Mouse (Mus musculus) urinary bladder, postnatal 25 days (tissue): ENCODE measurements at regions not wholly inside any gene's neighbourhood (a gene's known extent, or its start where the extent isn't known, plus 50 kb on each side); places are given as distances from the start of the nearest gene placed in this dataset.

Experiments used
- DNase-seq: peaks from one replicate; pipeline ENCODE4 v3.0.0; 2022; ENCODE audit warnings: low spot score

- DNase-seq: no peak
Observed at GRCm38 (mm10) chr5:64653764-64654163, 149.4 kb upstream of the Klf3 start.

GRCm38 (mm10) chr5:64655286-64655685 lies 147.9 kb upstream of the Klf3 start:
- no peak for DNase-seq

GRCm38 (mm10) chr5:64661959-64662358 lies 141.2 kb upstream of the Klf3 start:
- no peak for DNase-seq

- DNase-seq: no peak
Observed at GRCm38 (mm10) chr5:64662476-64662875, 140.7 kb upstream of the Klf3 start.

- DNase-seq: no peak
Observed at GRCm38 (mm10) chr5:64663766-64664165, 139.4 kb upstream of the Klf3 start.

GRCm38 (mm10) chr5:64665064-64665463 lies 138.1 kb upstream of the Klf3 start:
- no peak for DNase-seq

- DNase-seq: no peak
Observed at GRCm38 (mm10) chr5:64666256-64666655, 136.9 kb upstream of the Klf3 start.

GRCm38 (mm10) chr5:64667053-64667452 lies 136.1 kb upstream of the Klf3 start:
- DNase-seq: no peak

- DNase-seq: no peak
Observed at GRCm38 (mm10) chr5:64673861-64674260, 129.3 kb upstream of the Klf3 start.

GRCm38 (mm10) chr5:64676214-64676945 lies 126.8 kb upstream of the Klf3 start:
- DNase-seq: no peak

GRCm38 (mm10) chr5:64676946-64677588 lies 126.1 kb upstream of the Klf3 start:
- no peak for DNase-seq

- no peak for DNase-seq
Observed at GRCm38 (mm10) chr5:64678706-64679105, 124.5 kb upstream of the Klf3 start.

GRCm38 (mm10) chr5:64679996-64680625 lies 123.1 kb upstream of the Klf3 start:
- DNase-seq: no peak

- no peak for DNase-seq
Observed at GRCm38 (mm10) chr5:64681161-64681560, 122.0 kb upstream of the Klf3 start.

GRCm38 (mm10) chr5:64682326-64682845 lies 120.8 kb upstream of the Klf3 start:
- no peak for DNase-seq

GRCm38 (mm10) chr5:64683419-64683818 lies 119.8 kb upstream of the Klf3 start:
- DNase-seq: no peak

- no peak for DNase-seq
Observed at GRCm38 (mm10) chr5:64684275-64684674, 118.9 kb upstream of the Klf3 start.

- DNase-seq: no peak
Observed at GRCm38 (mm10) chr5:64690148-64690547, 113.0 kb upstream of the Klf3 start.

- DNase-seq: no peak
Observed at GRCm38 (mm10) chr5:64691406-64692100, 111.6 kb upstream of the Klf3 start.

GRCm38 (mm10) chr5:64692335-64692734 lies 110.9 kb upstream of the Klf3 start:
- DNase-seq: no peak

- DNase-seq: no peak
Observed at GRCm38 (mm10) chr5:64693616-64694015, 109.6 kb upstream of the Klf3 start.

GRCm38 (mm10) chr5:64694606-64695005 lies 108.6 kb upstream of the Klf3 start:
- no peak for DNase-seq
